Mouse (Mus musculus) liver, adult 2 months (tissue): ENCODE results near the gene Elovl6.

ENCODE experiments used
- CTCF ChIP-seq: fragments of 200-500 bp; IDR thresholded peaks from 2 replicates; pipeline ENCODE4 v1.5.1; 2011; ENCODE audit warnings: low read depth, low read length, control low read depth
- POLR2A ChIP-seq: fragments of 200-500 bp; IDR thresholded peaks from 2 replicates; pipeline ENCODE4 v1.6.1; 2011; ENCODE audit warnings: low read length, control low read depth; ENCODE audit not compliant: insufficient read depth; ENCODE audit errors: extremely low read depth

DNA sequence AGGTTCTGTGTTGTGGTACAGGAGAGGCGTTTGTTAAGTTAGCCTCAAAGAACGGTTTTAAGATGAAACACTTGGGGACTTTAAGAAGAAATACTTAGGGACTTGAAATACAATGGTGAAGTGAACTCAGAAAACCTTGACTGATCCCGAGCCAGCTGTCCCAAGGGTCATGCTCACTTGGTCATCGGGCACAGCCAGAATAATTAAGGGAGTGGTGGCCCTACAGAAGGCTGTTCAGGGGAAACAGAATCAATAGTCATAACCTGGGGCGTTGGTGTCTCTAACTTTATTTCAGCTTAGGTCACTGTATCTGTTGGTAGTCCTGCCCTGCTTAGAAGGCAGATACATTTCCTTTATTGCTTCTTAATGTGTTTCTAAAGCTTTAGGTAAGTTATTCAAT is 51.1 kb downstream of the Elovl6 start:
- TF ChIP-seq POLR2A: no peak
- TF ChIP-seq CTCF: no peak
